Mouse (Mus musculus): ENCODE measurements around the gene Snrnp25. TPM values are rescaled to one million over a fixed set of nuclear protein-coding genes. Genes with fewer than 3 reads are reported as not detected.
A peak's percentile ranks its signal among the peaks of the same experiment; 100 is the strongest.
"Not testable (repeated sequence)": the region's sequence is repeated elsewhere in the genome, so short reads cannot be mapped to it uniquely, and the experiment has no call there.

Gene Snrnp25
- polyA plus RNA-seq, 1 experiment from 2014 or later: 84.2 TPM

DNA sequence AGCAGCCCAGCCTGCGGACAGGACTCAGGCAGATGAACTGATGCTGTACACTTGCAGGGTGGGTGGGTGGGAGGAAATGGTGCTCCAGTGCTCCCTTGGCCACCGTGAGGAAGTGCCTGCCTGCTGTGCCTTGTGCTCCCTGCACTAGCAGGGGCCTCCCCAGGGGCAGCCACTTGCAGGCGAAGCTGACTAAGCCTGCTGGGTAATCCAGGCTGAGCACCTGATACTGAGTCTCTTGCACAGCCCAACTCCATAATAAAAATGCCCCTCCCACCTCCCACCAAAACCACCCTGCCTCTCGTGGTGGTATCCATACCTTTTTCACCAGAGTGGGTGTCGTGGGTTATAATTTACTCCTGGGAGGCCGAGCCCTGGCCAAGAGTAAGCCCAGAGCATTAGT, 6.0 kb upstream of the Snrnp25 start:
- DNase-seq (ENCODE audit: low spot score): no peak
- Histone ChIP-seq H3K9ac (ENCODE audit: low read depth, low read length) (no peak overlapping the region), H3K9me3 (ENCODE audit: control insufficient read depth, low read length) (no peaks in the 10 kb centered on the region), H3K4me1 (replicated peaks; ENCODE audit: control insufficient read depth, insufficient read depth, low read length) (no peaks in the 10 kb centered on the region), H3K27me3 (ENCODE audit: control insufficient read depth, insufficient read depth, low read length) (no peaks in the 10 kb centered on the region), H3K27ac (ENCODE audit: low read depth, low read length) (no peak overlapping the region), H3K4me3 (ENCODE audit: low read depth, low read length) (no peak overlapping the region), H3K36me3 (ENCODE audit: control insufficient read depth, insufficient read depth, low read length) (no peaks in the 10 kb centered on the region), H3K4me2 (replicated peaks; ENCODE audit: low read depth, low read length) (no peak overlapping the region)
- WGBS: 49% methylated on average over 6 of the region's 6 CpGs
- ATAC-seq (ENCODE audit: low FRiP score): no peak

DNA sequence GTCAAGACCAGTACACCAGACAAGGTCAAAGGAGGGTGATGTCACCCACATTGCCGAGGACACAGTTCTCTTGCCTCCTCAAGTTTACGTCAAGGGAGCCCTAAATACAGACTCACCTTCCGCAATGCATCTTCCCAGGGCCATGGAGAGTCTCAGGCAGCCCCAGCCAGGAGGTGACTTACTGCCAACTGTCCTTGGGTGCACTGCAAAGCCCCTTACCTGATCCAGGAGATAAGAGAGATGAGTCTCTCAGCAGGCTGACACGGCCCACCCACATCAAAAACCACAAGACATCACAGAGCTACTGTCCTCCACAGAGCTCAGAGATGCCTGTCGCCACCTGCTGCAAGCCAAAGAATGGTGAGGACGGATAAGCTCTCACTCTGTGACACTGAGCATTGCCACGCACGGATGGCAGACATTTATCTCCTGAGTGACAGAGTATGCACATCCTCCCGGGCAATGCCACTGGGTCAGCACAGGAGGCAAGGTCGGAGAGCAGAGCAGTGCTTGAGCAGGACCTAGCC, 5.1 kb upstream of the Snrnp25 start, which contains the start of gene Il9r:
TSS of gene Il9r (minus strand) at position 205 of the 527 bp plus-strand sequence.
- no peaks in the 10 kb centered on the region for H3K9me3 ChIP-seq (ENCODE audit: control insufficient read depth, low read length)
- DNase-seq (ENCODE audit: low spot score): no peak

GRCm38 (mm10) chr11:32200992-32201391, 4.2 kb upstream of the Snrnp25 start:
- ATAC-seq (ENCODE audit: low FRiP score); H3K4me2 ChIP-seq (replicated peaks; ENCODE audit: low read depth, low read length); H3K27ac ChIP-seq (ENCODE audit: low read depth, low read length); H3K27me3 ChIP-seq (ENCODE audit: control insufficient read depth, insufficient read depth, low read length); H3K36me3 ChIP-seq (ENCODE audit: control insufficient read depth, insufficient read depth, low read length); H3K9me3 ChIP-seq (ENCODE audit: control insufficient read depth, low read length); DNase-seq (ENCODE audit: low spot score); H3K4me3 ChIP-seq (ENCODE audit: low read depth, low read length); H3K4me1 ChIP-seq (replicated peaks; ENCODE audit: control insufficient read depth, insufficient read depth, low read length); H3K9ac ChIP-seq (ENCODE audit: low read depth, low read length): not testable (repeated sequence)
- 56% methylated on average over 1 of the region's 1 CpGs for WGBS

More for the DNA sequence above, 5.1 kb upstream of the Snrnp25 start, which contains the start of gene Il9r:
- ATAC-seq (ENCODE audit: low FRiP score): no peak
- Histone ChIP-seq H3K27me3 (ENCODE audit: control insufficient read depth, insufficient read depth, low read length) (peaks cover 2% of the 10 kb centered on the region; the same call in 1 of the 2 replicates), H3K9ac (ENCODE audit: low read depth, low read length) (no peak within 1 kb of the TSS), H3K36me3 (ENCODE audit: control insufficient read depth, insufficient read depth, low read length) (no peaks in the 10 kb centered on the region), H3K4me3 (ENCODE audit: low read depth, low read length) (no peak within 1 kb of the TSS), H3K4me2 (replicated peaks; ENCODE audit: low read depth, low read length) (no peak within 1 kb of the TSS), H3K27ac (ENCODE audit: low read depth, low read length) (no peak within 1 kb of the TSS), H3K4me1 (replicated peaks; ENCODE audit: control insufficient read depth, insufficient read depth, low read length) (peaks cover 2% of the 10 kb centered on the region)
- 68% methylated on average over 10 of the region's 10 CpGs for WGBS

GRCm38 (mm10) chr11:32201922-32202685, 3.1 kb upstream of the Snrnp25 start:
- H3K9ac ChIP-seq (ENCODE audit: low read depth, low read length): no peak overlapping the region
- H3K36me3 ChIP-seq (ENCODE audit: control insufficient read depth, insufficient read depth, low read length): no peaks in the 10 kb centered on the region
- peaks cover 2% of the 10 kb centered on the region; the same call in 1 of the 2 replicates for H3K27me3 ChIP-seq (ENCODE audit: control insufficient read depth, insufficient read depth, low read length)
- no peak overlapping the region for H3K4me2 ChIP-seq (replicated peaks; ENCODE audit: low read depth, low read length)
- 82% methylated on average over 11 of the region's 11 CpGs for WGBS
- H3K4me3 ChIP-seq (ENCODE audit: low read depth, low read length): no peak overlapping the region
- DNase-seq (ENCODE audit: low spot score) (no peak), ATAC-seq (ENCODE audit: low FRiP score) (no peak)
- H3K9me3 ChIP-seq (ENCODE audit: control insufficient read depth, low read length): no peaks in the 10 kb centered on the region
- peaks cover 2% of the 10 kb centered on the region for H3K4me1 ChIP-seq (replicated peaks; ENCODE audit: control insufficient read depth, insufficient read depth, low read length)
- H3K27ac ChIP-seq (ENCODE audit: low read depth, low read length): no peak overlapping the region

DNA sequence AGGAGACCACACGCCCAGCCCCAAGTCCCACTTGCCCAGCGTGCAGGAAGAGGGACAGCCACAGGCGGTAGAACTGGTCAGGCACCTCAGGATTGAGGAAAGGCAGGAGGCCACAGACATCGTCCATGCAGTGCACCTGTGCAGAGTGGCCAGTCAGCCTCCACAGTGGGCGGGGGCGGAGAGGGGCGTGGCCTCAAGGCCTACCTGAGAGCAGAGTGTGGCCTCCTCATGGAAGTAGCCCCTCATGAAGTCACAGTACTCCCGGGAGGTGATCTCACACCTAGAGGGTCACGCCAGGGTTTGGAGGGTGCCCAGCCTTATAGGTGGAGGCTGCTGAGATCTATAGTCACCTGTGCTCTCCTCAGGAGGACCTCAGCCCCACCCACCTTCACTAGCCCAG, 5.4 kb downstream of the Snrnp25 start:
- Histone ChIP-seq H3K4me2 (replicated peaks; ENCODE audit: low read depth, low read length) (no peak overlapping the region), H3K9me3 (ENCODE audit: control insufficient read depth, low read length) (no peaks in the 10 kb centered on the region), H3K27me3 (ENCODE audit: control insufficient read depth, insufficient read depth, low read length) (no peaks in the 10 kb centered on the region), H3K4me3 (ENCODE audit: low read depth, low read length) (no peak overlapping the region), H3K36me3 (ENCODE audit: control insufficient read depth, insufficient read depth, low read length) (peaks cover 6% of the 10 kb centered on the region; the same call in 1 of the 2 replicates), H3K4me1 (replicated peaks; ENCODE audit: control insufficient read depth, insufficient read depth, low read length) (no peaks in the 10 kb centered on the region), H3K9ac (ENCODE audit: low read depth, low read length) (no peak overlapping the region), H3K27ac (ENCODE audit: low read depth, low read length) (no peak overlapping the region)
- DNase-seq (ENCODE audit: low spot score) (no peak), ATAC-seq (ENCODE audit: low FRiP score) (no peak)
- 86% methylated on average over 9 of the region's 9 CpGs for WGBS

GRCm38 (mm10) chr11:32215372-32216162, 10.4 kb downstream of the Snrnp25 start:
- Histone ChIP-seq H3K9ac (ENCODE audit: low read depth, low read length) (no peak overlapping the region), H3K27me3 (ENCODE audit: control insufficient read depth, insufficient read depth, low read length) (no peaks in the 10 kb centered on the region), H3K9me3 (ENCODE audit: control insufficient read depth, low read length) (no peaks in the 10 kb centered on the region), H3K4me2 (replicated peaks; ENCODE audit: low read depth, low read length) (no peak overlapping the region), H3K4me1 (replicated peaks; ENCODE audit: control insufficient read depth, insufficient read depth, low read length) (peaks cover 4% of the 10 kb centered on the region; the same call in 1 of the 2 replicates), H3K36me3 (ENCODE audit: control insufficient read depth, insufficient read depth, low read length) (no peaks in the 10 kb centered on the region), H3K4me3 (ENCODE audit: low read depth, low read length) (no peak overlapping the region), H3K27ac (ENCODE audit: low read depth, low read length) (no peak overlapping the region)
- ATAC-seq (ENCODE audit: low FRiP score) (no peak), DNase-seq (ENCODE audit: low spot score) (no peak)
- 93% methylated on average over 18 of the region's 18 CpGs for WGBS

DNA sequence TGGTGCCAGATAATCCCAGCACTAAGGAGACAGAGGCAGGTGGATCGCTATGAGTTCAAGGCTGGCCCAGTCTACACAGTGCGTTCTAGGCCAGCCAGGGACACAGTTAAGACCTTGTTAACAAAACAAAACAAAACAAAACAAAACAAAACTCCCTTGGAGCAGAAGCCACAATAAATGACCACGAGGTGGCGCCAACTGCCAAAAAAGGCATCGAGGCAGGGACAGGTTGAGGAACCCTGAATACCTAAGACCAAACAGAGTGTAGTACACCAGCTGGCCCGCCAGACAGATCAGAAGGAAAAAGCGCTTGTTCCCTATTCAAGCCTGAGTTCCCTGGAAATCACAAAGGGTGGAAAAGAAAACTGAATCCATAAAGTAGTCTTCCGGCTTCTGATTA, 11.6 kb downstream of the Snrnp25 start:
- ATAC-seq (ENCODE audit: low FRiP score): no peak

GRCm38 (mm10) chr11:32218501-32219050, 13.4 kb downstream of the Snrnp25 start:
- 0 out of 2 replicates have a peak overlapping the region, but pooled peaks have one; percentile 4 for H3K27ac ChIP-seq (ENCODE audit: low read depth, low read length)
- DNase-seq (ENCODE audit: low spot score) (peak; percentile 51), ATAC-seq (ENCODE audit: low FRiP score) (no peak)

More for the DNA sequence above, 11.6 kb downstream of the Snrnp25 start:
- no peak overlapping the region for H3K4me3 ChIP-seq (ENCODE audit: low read depth, low read length)
- H3K9ac ChIP-seq (ENCODE audit: low read depth, low read length): no peak overlapping the region
- peaks cover 4% of the 10 kb centered on the region; the same call in 1 of the 2 replicates for H3K4me1 ChIP-seq (replicated peaks; ENCODE audit: control insufficient read depth, insufficient read depth, low read length)
- H3K4me2 ChIP-seq (replicated peaks; ENCODE audit: low read depth, low read length): no peak overlapping the region
- 26% methylated on average over 8 of the region's 8 CpGs for WGBS
- H3K36me3 ChIP-seq (ENCODE audit: control insufficient read depth, insufficient read depth, low read length): no peaks in the 10 kb centered on the region
- H3K27ac ChIP-seq (ENCODE audit: low read depth, low read length): no peak overlapping the region
- peaks cover 2% of the 10 kb centered on the region; the same call in 1 of the 2 replicates for H3K27me3 ChIP-seq (ENCODE audit: control insufficient read depth, insufficient read depth, low read length)
- H3K9me3 ChIP-seq (ENCODE audit: control insufficient read depth, low read length): no peaks in the 10 kb centered on the region
- DNase-seq (ENCODE audit: low spot score): peak; percentile 88

More at GRCm38 (mm10) chr11:32218501-32219050, 13.4 kb downstream of the Snrnp25 start:
- H3K9me3 ChIP-seq (ENCODE audit: control insufficient read depth, low read length): no peaks in the 10 kb centered on the region
- H3K4me3 ChIP-seq (ENCODE audit: low read depth, low read length): no peak overlapping the region
- no peak overlapping the region for H3K9ac ChIP-seq (ENCODE audit: low read depth, low read length)
- no peaks in the 10 kb centered on the region for H3K36me3 ChIP-seq (ENCODE audit: control insufficient read depth, insufficient read depth, low read length)
- WGBS: 57% methylated on average over 6 of the region's 6 CpGs
- no peak overlapping the region for H3K4me2 ChIP-seq (replicated peaks; ENCODE audit: low read depth, low read length)
- peaks cover 4% of the 10 kb centered on the region; the same call in 1 of the 2 replicates for H3K27me3 ChIP-seq (ENCODE audit: control insufficient read depth, insufficient read depth, low read length)
- peaks cover 6% of the 10 kb centered on the region; the same call in 1 of the 2 replicates for H3K4me1 ChIP-seq (replicated peaks; ENCODE audit: control insufficient read depth, insufficient read depth, low read length)

Measured in hindbrain, embryonic 11.5 days (tissue).